Mouse (Mus musculus) liver, adult 2 months (tissue): ENCODE data around the gene Epas1. TPM values are rescaled to one million over a fixed set of nuclear protein-coding genes. Genes with fewer than 3 reads are reported as not detected.

Experiments
- DNase-seq: peaks from one replicate; pipeline ENCODE4 v3.0.0-alpha.2; 2011; ENCODE audit warnings: low read depth, low spot score; ENCODE audit errors: extremely low read depth
- H3K27ac ChIP-seq: fragments of 200-500 bp; replicated peaks from 2 replicates; pipeline ENCODE4 v1.5.1; 2012; ENCODE audit warnings: low read depth, mild to moderate bottlenecking, control low read depth, inconsistent platforms, low read length; ENCODE audit not compliant: insufficient read depth
- H3K27me3 ChIP-seq: fragments of 200-500 bp; 2 replicates; pipeline ENCODE4 v1.6.1; 2012; ENCODE audit warnings: mild to moderate bottlenecking, moderate library complexity, low read length, inconsistent platforms; ENCODE audit not compliant: control insufficient read depth, insufficient read depth
- H3K36me3 ChIP-seq: fragments of 200-500 bp; 2 replicates; pipeline ENCODE4 v1.6.1; 2012; ENCODE audit warnings: low read length, inconsistent platforms; ENCODE audit not compliant: control insufficient read depth, insufficient read depth
- H3K4me1 ChIP-seq: fragments of 200-500 bp; 2 replicates; pipeline ENCODE4 v1.6.1; 2011; ENCODE audit warnings: low read length; ENCODE audit not compliant: control insufficient read depth, insufficient read depth
- H3K4me3 ChIP-seq: fragments of 200-500 bp; 2 replicates; pipeline ENCODE4 v1.5.1; 2011; ENCODE audit warnings: low read depth, mild to moderate bottlenecking, control low read depth, low read length, moderate library complexity; ENCODE audit not compliant: insufficient read depth
- H3K79me2 ChIP-seq: fragments of 200-500 bp; 2 replicates; pipeline ENCODE4 v1.6.1; 2012; ENCODE audit warnings: inconsistent platforms, mild to moderate bottlenecking, low read length, moderate library complexity; ENCODE audit not compliant: control insufficient read depth, insufficient read depth
- H3K9ac ChIP-seq: fragments of 200-500 bp; 2 replicates; pipeline ENCODE4 v1.6.1; 2012; ENCODE audit warnings: low read depth, mild to moderate bottlenecking, control low read depth, inconsistent platforms, low read length
- CTCF ChIP-seq: fragments of 200-500 bp; IDR thresholded peaks from 2 replicates; pipeline ENCODE4 v1.5.1; 2011; ENCODE audit warnings: low read depth, low read length, control low read depth
- POLR2A ChIP-seq: fragments of 200-500 bp; IDR thresholded peaks from 2 replicates; pipeline ENCODE4 v1.6.1; 2011; ENCODE audit warnings: low read length, control low read depth; ENCODE audit not compliant: insufficient read depth; ENCODE audit errors: extremely low read depth
- WGBS: fragments of 180-500 bp; shearing (Covaris S2); methylation state at CpG from one replicate; pipeline ENCODE4 v1.1.7; 2018; 5-methylcytosine and 5-hydroxymethylcytosine counted together
- polyA plus RNA-seq: library from polyadenylated mRNA; depleted of rRNA; stranded (reverse); fragments of >200 nt; gene quantifications from 2 replicates; pipeline ENCODE4 v1.2.3, GENCODE M21; 2012; rRNA removed
- total RNA-seq: library from RNA; depleted of rRNA; stranded (reverse); fragments of >200 nt; gene quantifications from 2 replicates; pipeline ENCODE4 v1.2.3, GENCODE M21; 2014; rRNA removed

Epas1 gene
- total RNA-seq (41.3 and 59.0 TPM in 2 replicates), polyA plus RNA-seq (34.8 and 39.4 TPM in 2 replicates)

GRCm38 (mm10) chr17:86753130-86753821 is at the start of gene Epas1:
Gene Epas1, plus strand, starts transcription at chr17:86753700.
- TF ChIP-seq CTCF = no peak
- TF ChIP-seq POLR2A = peak; percentile 95
- H3K4me1 ChIP-seq = peaks cover 24% of the 10 kb centered on the region
- no peaks in the 10 kb centered on the region for H3K36me3 ChIP-seq
- DNase-seq = peak; percentile 83
- under 1% methylated on average over 60 of the region's 60 CpGs for WGBS
- H3K27ac ChIP-seq = peak within 1 kb of the TSS; percentile 91
- peak within 1 kb of the TSS; percentile 89 for H3K4me3 ChIP-seq
- peaks cover 26% of the 10 kb centered on the region; the same call in 1 of the 2 replicates for H3K79me2 ChIP-seq
- H3K27me3 ChIP-seq = no peaks in the 10 kb centered on the region
- H3K9ac ChIP-seq = peak within 1 kb of the TSS; percentile 81

- no peaks in the 10 kb centered on the region for H3K27me3 ChIP-seq
- no peak overlapping the region for H3K4me3 ChIP-seq
- 0 out of 2 replicates have a peak, but pooled peaks cover 4% of the 10 kb centered on the region for H3K4me1 ChIP-seq
- H3K36me3 ChIP-seq = no peaks in the 10 kb centered on the region; the same call in 1 of the 2 replicates
- 83% methylated on average over 3 of the region's 3 CpGs for WGBS
- no peak overlapping the region for H3K9ac ChIP-seq
- H3K79me2 ChIP-seq = no peaks in the 10 kb centered on the region
- TF ChIP-seq CTCF (no peak), POLR2A (no peak)
- no peak for DNase-seq
- H3K27ac ChIP-seq = no peak overlapping the region
Observed at GRCm38 (mm10) chr17:86705236-86705635, 48.3 kb upstream of the Epas1 start.

GRCm38 (mm10) chr17:86706467-86706866 is 47.0 kb upstream of the Epas1 start:
- H3K9ac ChIP-seq = no peak overlapping the region
- TF ChIP-seq CTCF = no peak
- no peak for TF ChIP-seq POLR2A
- 75% methylated on average over 1 of the region's 1 CpGs for WGBS
- H3K27ac ChIP-seq = no peak overlapping the region
- H3K4me1 ChIP-seq = peaks cover 10% of the 10 kb centered on the region; the same call in 1 of the 2 replicates
- H3K36me3 ChIP-seq = no peaks in the 10 kb centered on the region; the same call in 1 of the 2 replicates
- no peaks in the 10 kb centered on the region for H3K27me3 ChIP-seq
- H3K79me2 ChIP-seq = no peaks in the 10 kb centered on the region
- no peak overlapping the region for H3K4me3 ChIP-seq
- no peak for DNase-seq

DNA sequence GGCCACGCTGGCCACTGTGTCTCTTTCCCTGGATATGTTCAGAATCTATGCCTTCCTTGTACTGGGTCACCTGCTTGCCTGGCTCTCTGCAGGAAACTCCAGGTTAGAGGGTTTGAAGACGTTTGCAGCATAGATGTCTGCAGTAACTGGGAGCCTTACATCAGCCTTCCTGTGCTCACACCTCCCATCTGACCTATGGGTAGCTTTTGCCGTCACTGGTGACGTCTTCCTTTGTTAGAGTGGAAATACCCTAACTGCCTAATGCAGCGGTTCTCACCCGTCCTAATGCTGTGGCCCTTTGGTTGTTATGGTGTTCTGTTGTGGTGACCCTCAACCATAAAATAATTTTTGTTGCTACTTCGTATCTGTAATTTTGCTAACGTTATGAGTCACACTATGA is 43.7 kb upstream of the Epas1 start:
- Histone ChIP-seq H3K9ac (peak overlapping the region; percentile 51), H3K4me1 (peaks cover 17% of the 10 kb centered on the region), H3K79me2 (no peaks in the 10 kb centered on the region), H3K27ac (peak overlapping the region; percentile 59), H3K27me3 (no peaks in the 10 kb centered on the region), H3K36me3 (no peaks in the 10 kb centered on the region), H3K4me3 (peak overlapping the region; percentile 45)
- TF ChIP-seq CTCF (no peak), POLR2A (no peak)
- DNase-seq = peak; percentile 67
- 56% methylated on average over 8 of the region's 8 CpGs for WGBS

GRCm38 (mm10) chr17:86710379-86710778 is 43.1 kb upstream of the Epas1 start:
- Histone ChIP-seq H3K4me1 (peaks cover 17% of the 10 kb centered on the region), H3K9ac (peak overlapping the region; percentile 51), H3K4me3 (peak overlapping the region; percentile 45), H3K79me2 (no peaks in the 10 kb centered on the region), H3K27ac (peak overlapping the region; percentile 88), H3K36me3 (no peaks in the 10 kb centered on the region), H3K27me3 (no peaks in the 10 kb centered on the region)
- peak; percentile 97 for DNase-seq
- 19% methylated on average over 8 of the region's 8 CpGs for WGBS
- TF ChIP-seq POLR2A (no peak), CTCF (no peak)

DNA sequence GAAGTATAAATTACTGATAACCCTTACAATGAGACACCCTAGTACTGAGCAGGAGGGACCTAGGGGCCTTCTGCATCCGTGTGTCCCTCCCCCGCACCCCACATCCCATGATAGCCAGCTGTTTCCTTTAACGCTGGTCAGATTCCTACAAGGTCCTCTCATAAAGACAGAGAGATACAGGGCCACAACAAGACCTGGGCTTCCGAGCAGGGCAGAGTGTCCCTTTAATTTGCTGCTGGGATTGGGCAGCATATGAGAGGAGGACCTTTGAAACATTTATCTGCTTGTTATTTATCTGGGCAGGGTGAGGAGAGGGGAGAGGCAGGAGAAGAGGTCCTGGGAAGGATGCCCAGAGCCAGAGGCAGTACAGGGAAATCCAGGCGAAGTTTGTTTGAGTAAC is 41.6 kb upstream of the Epas1 start:
- no peaks in the 10 kb centered on the region for H3K36me3 ChIP-seq
- TF ChIP-seq POLR2A = no peak
- TF ChIP-seq CTCF = no peak
- H3K4me1 ChIP-seq = peaks cover 17% of the 10 kb centered on the region
- DNase-seq = peak; percentile 93
- H3K79me2 ChIP-seq = no peaks in the 10 kb centered on the region
- WGBS = 16% methylated on average over 5 of the region's 5 CpGs
- no peaks in the 10 kb centered on the region for H3K27me3 ChIP-seq
- H3K4me3 ChIP-seq = no peak overlapping the region
- peak overlapping the region; percentile 81 for H3K27ac ChIP-seq
- H3K9ac ChIP-seq = no peak overlapping the region
